Mouse (Mus musculus) thymus, postnatal 10 days (tissue): ENCODE measurements around the gene Pdgfra.

Source experiments
- DNase-seq, 2 experiments: peaks; one replicate each; pipeline ENCODE4 v3.0.0; 2021; ENCODE audit warnings: low spot score in 2 of 2

Gene Pdgfra

DNA sequence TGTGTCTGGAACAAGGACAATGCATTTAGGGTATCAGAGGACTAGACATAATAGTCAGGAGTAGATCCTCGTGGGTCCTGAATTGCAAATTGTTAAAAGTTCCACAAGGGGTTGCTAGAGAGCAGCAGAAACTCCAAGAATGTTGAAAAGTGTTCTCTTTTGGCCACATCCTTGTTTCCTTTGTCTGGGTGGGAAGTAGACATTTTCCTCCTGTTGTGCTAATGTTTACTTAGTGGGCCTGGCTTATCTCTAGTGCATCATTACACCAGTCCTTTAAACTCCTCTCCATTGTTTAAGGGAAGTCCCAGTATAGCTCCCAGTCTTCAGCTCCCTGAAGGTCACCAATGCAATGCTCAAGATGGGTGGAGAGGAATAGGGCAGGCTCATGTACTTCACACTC, 57.9 kb downstream of the Pdgfra start:
- no peak for DNase-seq

DNA sequence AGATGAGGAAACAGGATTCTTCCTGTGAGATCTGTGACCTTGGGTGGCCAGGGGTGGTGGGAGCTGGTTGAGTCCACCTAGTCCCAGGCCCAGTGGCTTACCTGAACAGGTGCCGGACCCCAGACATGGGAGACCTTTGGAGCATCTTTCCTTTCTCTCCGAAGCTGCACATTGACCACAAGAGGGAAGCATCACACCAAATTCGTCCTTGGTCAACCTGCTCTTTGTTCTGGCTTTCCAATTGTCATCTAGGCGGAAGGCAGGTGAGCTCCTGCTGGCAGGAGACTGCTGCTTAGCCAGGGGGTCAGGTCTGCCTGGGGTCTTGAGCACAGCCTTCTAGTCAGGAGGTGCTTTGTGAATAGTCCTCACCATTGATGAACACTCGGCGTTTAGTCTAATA, 62.4 kb downstream of the Pdgfra start:
- DNase-seq: no peak

DNA sequence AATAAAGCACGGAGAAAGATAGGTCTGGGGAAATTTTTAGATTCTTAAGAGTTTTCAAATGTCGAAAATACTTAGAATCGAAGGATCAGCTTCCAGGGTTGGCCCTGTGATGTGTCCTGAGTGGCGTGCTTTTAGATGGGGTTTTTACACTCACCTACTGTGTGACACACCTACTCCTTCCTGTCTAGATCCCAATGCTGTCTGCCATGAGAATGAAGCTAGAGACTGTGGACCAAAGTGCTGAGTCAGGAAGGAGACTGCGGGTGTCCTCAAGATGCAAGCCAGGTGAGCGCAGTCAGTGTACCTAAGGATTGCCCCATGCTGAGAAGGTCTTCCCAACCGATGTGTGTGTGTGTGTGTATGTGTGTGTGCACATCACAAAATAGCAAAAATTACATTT, 62.8 kb downstream of the Pdgfra start:
- no peak for DNase-seq

DNA sequence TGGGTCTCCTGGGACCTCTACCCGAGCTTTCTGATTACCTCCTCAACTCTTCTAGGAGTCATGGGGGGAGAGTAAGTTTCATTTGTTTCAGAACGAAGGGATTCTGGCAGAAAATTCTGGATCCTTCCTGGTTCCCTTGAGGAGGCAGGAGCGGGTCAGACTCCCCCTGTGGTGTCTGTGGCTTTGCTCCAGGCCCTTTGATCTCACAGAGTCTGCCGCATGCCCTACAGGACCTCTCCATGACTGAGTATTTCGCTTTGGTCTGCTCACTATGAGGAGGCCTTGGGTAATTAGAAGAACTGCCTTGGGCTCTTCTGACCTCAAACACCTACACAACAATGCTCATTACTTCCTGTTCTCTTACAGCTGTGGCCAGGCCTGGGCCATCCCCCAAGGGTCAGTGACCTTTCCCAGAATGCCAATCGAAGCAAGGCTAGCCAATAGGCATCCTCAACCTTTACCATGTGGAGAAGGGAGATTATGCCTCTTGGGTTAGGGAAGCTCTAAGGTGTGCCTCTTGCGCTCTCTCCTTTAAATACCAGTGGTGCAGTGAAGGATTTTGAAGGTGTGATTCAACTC, 63.7 kb downstream of the Pdgfra start:
- DNase-seq: no peak

DNA sequence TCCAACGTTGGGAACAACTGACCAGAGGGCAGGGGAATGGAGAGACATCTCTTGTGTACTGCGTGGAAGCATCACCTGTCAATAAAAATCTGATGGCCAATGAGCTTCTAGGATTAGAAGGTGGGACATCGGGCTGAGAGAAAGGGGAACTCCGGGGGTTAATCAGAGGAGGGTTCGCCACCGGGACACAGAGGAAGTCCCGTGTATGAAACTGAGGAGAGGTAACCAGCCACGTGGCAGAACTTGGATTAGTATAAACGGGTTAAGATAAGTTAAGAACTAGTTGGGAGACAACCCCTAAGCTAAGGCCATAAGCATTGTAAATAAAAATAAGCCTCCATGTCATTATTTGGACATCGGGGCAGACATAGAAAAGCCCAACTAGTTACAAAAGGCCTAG, 69.5 kb downstream of the Pdgfra start:
- DNase-seq: no peak

DNA sequence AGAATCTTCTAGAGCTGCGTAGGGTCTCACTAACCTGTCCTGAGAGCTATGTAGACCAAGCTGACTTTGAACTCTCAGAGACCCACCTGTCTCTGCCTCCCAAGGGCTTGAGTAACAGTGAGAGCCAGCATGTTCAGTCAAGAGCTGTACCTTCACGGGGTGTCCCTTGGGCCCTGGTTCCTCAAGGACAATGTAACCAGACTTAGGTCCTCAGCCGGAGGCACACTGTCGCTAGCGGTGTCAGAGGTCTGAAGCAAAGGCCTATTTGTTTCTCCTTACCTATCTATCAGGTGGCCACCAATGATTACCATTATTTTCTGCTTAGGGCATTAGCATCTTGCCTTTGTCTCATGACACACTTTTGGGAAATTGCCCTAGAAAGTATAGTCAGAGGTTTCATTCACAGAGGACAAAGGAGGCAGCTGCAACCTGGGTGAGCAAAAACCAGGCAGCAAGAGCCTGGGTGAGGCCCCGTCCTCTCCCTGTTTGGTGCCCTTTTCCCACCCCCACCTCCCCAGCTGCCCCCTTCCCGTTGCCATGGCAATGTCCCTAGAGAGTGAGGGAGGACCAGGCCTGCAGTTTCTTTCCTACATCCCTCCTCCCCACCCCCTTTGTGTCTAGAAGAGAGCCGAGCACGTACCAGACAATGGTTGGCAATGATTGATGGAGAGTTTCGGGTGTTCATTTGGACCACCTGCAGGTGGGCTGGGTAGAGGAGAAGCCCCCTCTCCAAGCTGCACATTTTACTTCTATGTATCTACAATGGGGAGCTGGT, 70.6 kb downstream of the Pdgfra start:
- DNase-seq: no peak

DNA sequence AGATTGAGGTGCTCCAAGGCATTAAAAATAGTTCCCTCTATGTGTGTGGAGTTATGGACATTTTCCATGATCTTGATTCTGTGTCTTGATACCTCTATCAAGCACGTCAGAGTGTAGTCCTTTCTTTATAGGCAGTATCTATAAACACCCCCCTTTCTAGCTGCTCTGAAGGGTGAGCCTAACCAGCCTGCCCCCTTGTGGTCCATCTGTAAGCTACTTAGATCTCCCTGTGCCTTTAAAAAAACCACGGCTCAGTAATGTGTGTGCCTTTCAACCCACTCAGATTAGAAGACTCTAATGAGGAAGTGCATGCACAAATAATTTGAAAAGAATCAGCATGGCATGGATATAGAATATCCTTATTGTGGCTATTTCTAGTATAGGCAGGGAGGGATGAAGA, 86.3 kb downstream of the Pdgfra start:
- DNase-seq: no peak

DNA sequence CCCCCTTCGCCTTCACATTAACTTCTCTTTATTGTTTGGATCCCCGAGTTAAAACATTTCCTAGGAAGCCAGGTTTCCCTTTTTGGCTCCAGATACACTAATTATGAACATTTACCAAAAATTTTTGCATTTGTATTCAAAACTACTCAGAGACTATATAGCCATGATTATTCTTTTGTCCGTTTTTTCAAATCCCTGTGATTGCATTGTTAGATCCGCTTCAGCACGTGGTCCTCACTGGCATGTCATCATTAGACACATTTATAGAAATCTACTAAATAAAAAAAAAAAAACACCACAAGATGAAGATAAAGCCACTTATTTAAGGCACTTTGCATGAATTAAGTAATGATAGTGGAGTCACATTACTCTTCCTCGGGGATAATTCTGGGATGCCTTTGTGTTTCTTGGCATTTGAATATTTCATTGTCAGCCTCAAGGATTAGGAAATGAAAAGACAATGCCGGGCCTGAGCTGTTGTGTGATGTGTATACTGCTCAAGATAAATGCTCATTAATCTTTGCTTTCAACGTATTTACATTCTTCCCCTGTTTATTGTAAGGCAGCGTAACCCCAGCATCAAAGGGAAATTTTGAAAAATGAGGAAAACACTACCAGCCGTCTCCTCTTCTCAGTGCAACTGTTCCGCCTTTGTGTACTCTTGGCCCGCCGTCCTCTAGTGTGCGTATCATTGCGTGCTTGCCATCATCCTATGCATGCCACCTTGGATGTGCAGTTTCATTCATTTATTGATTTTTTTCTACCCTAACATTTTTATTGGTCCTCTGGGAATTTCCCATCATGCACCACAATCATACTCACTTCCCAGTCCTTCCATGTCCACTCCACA, 87.1 kb downstream of the Pdgfra start:
- DNase-seq: no peak

DNA sequence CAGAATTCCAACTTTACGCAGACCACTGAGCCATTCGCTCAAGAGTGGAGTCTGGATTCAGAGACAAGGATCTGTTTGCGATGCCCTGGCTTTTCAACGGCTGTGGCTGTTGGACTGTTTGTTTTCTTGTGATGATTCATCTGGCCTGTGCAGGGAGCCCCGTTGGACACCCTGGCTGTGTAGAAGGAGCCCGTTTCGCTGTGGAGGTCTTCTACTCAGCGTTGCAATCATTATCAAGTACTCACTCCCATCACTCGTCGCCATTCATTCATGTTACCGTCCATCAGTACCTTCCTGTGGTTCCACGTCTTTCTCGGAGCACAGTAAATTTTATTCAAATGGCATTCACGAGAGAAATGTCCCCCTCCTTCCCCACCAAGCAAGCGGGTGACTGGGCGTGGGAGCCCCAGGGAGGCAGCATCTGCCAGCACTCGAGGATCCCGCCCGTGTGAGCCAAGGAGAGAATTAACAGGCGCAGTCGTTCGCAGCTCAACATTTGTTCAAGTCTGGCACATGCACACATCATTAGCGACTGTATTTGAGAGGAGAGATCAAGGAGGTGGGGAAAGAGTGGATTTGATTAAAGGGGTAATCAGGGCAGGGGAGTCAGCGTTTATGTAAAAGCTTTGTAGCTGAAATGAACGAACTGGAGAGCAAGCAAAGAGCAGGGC, 95.1 kb downstream of the Pdgfra start:
- DNase-seq: no peak
